Comparison of ENCODE assay signal across 22 mouse cellular contexts in genomic region chr2:180910928-180911327, GRCm38 (mm10). TPM values are rescaled to one million over a fixed set of nuclear protein-coding genes. Genes with fewer than 3 reads are reported as not detected.
A peak's percentile ranks its signal among the peaks of the same experiment; 100 is the strongest.
DNase-seq lines count a peak whose midpoint lies in the region; ATAC-seq and TF ChIP-seq lines count a peak whose summit lies in the region.
"Had no signal": no experiment of that assay in that cellular context is flagged by ENCODE, and none has a peak within 500 bp of the region (broad histone marks: within the 10 kb centered on the region; RNA-seq: fewer than 3 reads in every experiment).

No protein-coding gene starts in this region.

- H3K4me1 ChIP-seq in liver, embryonic 12.5 days: peaks cover 22% of the 10 kb centered on the region
- H3K4me1 ChIP-seq in liver, postnatal 0 days (ENCODE audit: insufficient read depth): 0 out of 2 replicates have a peak, but pooled peaks cover 5% of the 10 kb centered on the region

- no peaks in the 10 kb centered on the region for H3K27me3 ChIP-seq in liver, embryonic 12.5 days (replicated peaks)
- H3K27me3 ChIP-seq in liver, postnatal 0 days (ENCODE audit: insufficient read depth, low read length): no peaks in the 10 kb centered on the region
- H3K27me3 ChIP-seq: forebrain, embryonic 13.5 days; heart, embryonic 15.5 days; hindbrain, embryonic 13.5 days had no signal

- no peak for TF ChIP-seq EP300 in liver, postnatal 0 days (IDR thresholded peaks at IDR 0.05; ENCODE audit: low read depth)

- TF ChIP-seq CTCF in liver, postnatal 0 days (IDR thresholded peaks at IDR 0.05; ENCODE audit: low read depth): no peak

- DNase-seq in frontal cortex, adult 2 months (ENCODE audit: extremely low spot score in 1 of 2, low spot score in 1 of 2): peak; percentile 26 to 38
- no peak for DNase-seq in frontal cortex, postnatal 25 days (ENCODE audit: low spot score in 2 of 2)
- no peak for DNase-seq in liver, postnatal 0 days
- peak; percentile 20 for DNase-seq in R1 (ENCODE audit: low read depth, low spot score)
- DNase-seq in telencephalon, adult 2 months (ENCODE audit: low read depth, low spot score): peak; percentile 34
- no peak for DNase-seq in retina, postnatal 1 day
- DNase-seq: adrenal gland, adult 2 months; adrenal gland, postnatal 25 days; cerebellum, adult 2 months; cerebellum, postnatal 10 days; forebrain, postnatal 0 days; gastrocnemius, postnatal 14 days; heart, adult 2 months; heart, postnatal 14 days had no signal

- H3K9ac ChIP-seq in liver, embryonic 12.5 days: no peak overlapping the region
- no peak overlapping the region for H3K9ac ChIP-seq in liver, postnatal 0 days (replicated peaks)
- H3K9ac ChIP-seq: forebrain, embryonic 13.5 days; forebrain, postnatal 0 days; heart, embryonic 15.5 days; hindbrain, embryonic 13.5 days had no signal

- ATAC-seq in liver, embryonic 12.5 days: peak; percentile 13; the same call in 1 of the 2 replicates
- ATAC-seq in liver, postnatal 0 days: no peak
- ATAC-seq: forebrain, embryonic 13.5 days; forebrain, postnatal 0 days had no signal

- no peak overlapping the region for H3K27ac ChIP-seq in liver, embryonic 12.5 days
- H3K27ac ChIP-seq in liver, postnatal 0 days (ENCODE audit: low read depth): no peak overlapping the region
- H3K27ac ChIP-seq: embryonic facial prominence, embryonic 10.5 days; forebrain, embryonic 13.5 days; heart, adult 2 months; heart, embryonic 15.5 days; hindbrain, embryonic 13.5 days had no signal

- no peak overlapping the region for H3K4me3 ChIP-seq in liver, embryonic 12.5 days
- H3K4me3 ChIP-seq in liver, postnatal 0 days (ENCODE audit: low read depth, low read length): no peak overlapping the region
- H3K4me3 ChIP-seq: embryonic facial prominence, embryonic 10.5 days; forebrain, embryonic 13.5 days; heart, adult 2 months; heart, embryonic 15.5 days; hindbrain, embryonic 13.5 days had no signal

- H3K36me3 ChIP-seq in liver, embryonic 12.5 days: peaks cover 90% of the 10 kb centered on the region
- peaks cover 69% of the 10 kb centered on the region for H3K36me3 ChIP-seq in liver, postnatal 0 days (replicated peaks; ENCODE audit: insufficient read depth, low read length)

- no peak overlapping the region for H3K4me2 ChIP-seq in liver, embryonic 12.5 days
- no peak overlapping the region for H3K4me2 ChIP-seq in liver, postnatal 0 days (ENCODE audit: low read depth, low read length)
- H3K4me2 ChIP-seq: forebrain, embryonic 13.5 days; heart, embryonic 11.5 days; heart, embryonic 15.5 days; hindbrain, embryonic 13.5 days had no signal

- WGBS in liver, embryonic 12.5 days (ENCODE audit: insufficient replicate concordance): 91% methylated on average over 12 of the region's 12 CpGs
- 93% methylated on average over 12 of the region's 12 CpGs for WGBS in liver, postnatal 0 days (ENCODE audit: insufficient replicate concordance)

- no peaks in the 10 kb centered on the region for H3K9me3 ChIP-seq in liver, embryonic 12.5 days (replicated peaks)
- H3K9me3 ChIP-seq in liver, postnatal 0 days (ENCODE audit: low read length): no peaks in the 10 kb centered on the region
- H3K9me3 ChIP-seq: embryonic facial prominence, embryonic 10.5 days; forebrain, embryonic 13.5 days; heart, embryonic 15.5 days; hindbrain, embryonic 13.5 days had no signal

RNA-seq across cellular contexts. Expression of gene Ythdf1, which starts 9.8 kb away (rescaled TPM):
- polyA plus RNA-seq in frontal cortex, adult 2 months (2012; rRNA removed): 43.1 and 45.7 TPM in 2 replicates
- polyA plus RNA-seq in liver, embryonic 12.5 days (2016; fragmentation: Nextera tagmentation; extraction: Ambion mirVana): 42.3 and 42.6 TPM in 2 replicates
- polyA plus RNA-seq in liver, postnatal 0 days (2015; fragmentation: Nextera tagmentation; extraction: Ambion mirVana): 17.3 and 17.8 TPM in 2 replicates

RNA-seq across cellular contexts. Expression of gene Birc7, which starts 17.9 kb away (rescaled TPM):
- polyA plus RNA-seq in frontal cortex, adult 2 months (2012; rRNA removed): 0.08 and 0.42 TPM in 2 replicates
- not detected in 2 replicates for polyA plus RNA-seq in liver, embryonic 12.5 days (2016; fragmentation: Nextera tagmentation; extraction: Ambion mirVana)
- not detected in 2 replicates for polyA plus RNA-seq in liver, postnatal 0 days (2015; fragmentation: Nextera tagmentation; extraction: Ambion mirVana)
- polyA plus RNA-seq: adrenal gland, adult 2 months; C2C12; embryonic facial prominence, embryonic 14.5 days; heart, adult 2 months; heart, embryonic 15.5 days had no signal

RNA-seq across cellular contexts. Expression of gene Nkain4, which starts 43.6 kb away (rescaled TPM):
- 74.4 and 84.5 TPM in 2 replicates for polyA plus RNA-seq in frontal cortex, adult 2 months (2012; rRNA removed)
- polyA plus RNA-seq in liver, embryonic 12.5 days (2016; fragmentation: Nextera tagmentation; extraction: Ambion mirVana): 2.4 and 3.4 TPM in 2 replicates
- polyA plus RNA-seq in liver, postnatal 0 days (2015; fragmentation: Nextera tagmentation; extraction: Ambion mirVana): 1.6 and 3.4 TPM in 2 replicates
- polyA plus RNA-seq: C2C12 had no signal

RNA-seq across cellular contexts. Expression of gene Arfgap1, which starts 56.1 kb away (rescaled TPM):
- polyA plus RNA-seq in frontal cortex, adult 2 months (2012; rRNA removed): 127 and 143 TPM in 2 replicates
- 47.4 and 47.6 TPM in 2 replicates for polyA plus RNA-seq in liver, embryonic 12.5 days (2016; fragmentation: Nextera tagmentation; extraction: Ambion mirVana)
- polyA plus RNA-seq in liver, postnatal 0 days (2015; fragmentation: Nextera tagmentation; extraction: Ambion mirVana): 17.7 and 18.8 TPM in 2 replicates

Comparison
In these comparisons a context has a peak if more than half of its experiments do, and no peak if none do; other contexts are left out.
1. DNase-seq: peak in frontal cortex, adult 2 months (2 of 2), R1 (single experiment) and telencephalon, adult 2 months (single experiment); none in frontal cortex, postnatal 25 days (0 of 2), liver, postnatal 0 days (single experiment) and retina, postnatal 1 day (single experiment).
2. RNA of gene Nkain4, which starts 43.6 kb away (polyA plus RNA-seq): 74.4 to 84.5 TPM in frontal cortex, adult 2 months; 2.4 to 3.4 TPM in liver, embryonic 12.5 days and 1.6 to 3.4 TPM in liver, postnatal 0 days; every median in the first group is over 10 times any median in the second.